Mouse (Mus musculus): ENCODE data around the gene Krt27.

DNA sequence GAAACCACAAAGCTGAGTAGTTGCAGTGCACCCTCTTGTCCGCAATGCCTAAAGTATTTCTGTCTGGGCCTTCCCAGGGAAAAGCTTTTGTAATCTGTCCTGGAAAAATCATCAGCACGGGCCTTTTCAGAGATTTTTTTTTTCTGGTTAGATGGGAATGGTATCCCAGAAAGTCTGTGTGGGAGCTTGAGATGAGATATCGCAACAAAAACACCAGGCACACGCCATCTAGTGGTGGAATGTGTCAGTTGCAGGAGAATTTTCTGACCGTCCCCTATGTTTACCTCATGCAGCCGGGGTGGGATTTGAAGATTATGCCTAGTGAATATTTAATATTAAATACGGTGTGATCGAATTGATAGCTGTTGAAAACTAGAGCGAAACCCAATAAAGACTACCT, 13.5 kb upstream of the Krt27 start:
- peak; percentile 75 for TF ChIP-seq CTCF (IDR thresholded peaks at IDR 0.05)
- TF ChIP-seq EP300 (IDR thresholded peaks at IDR 0.05; ENCODE audit: insufficient read depth, low read depth, low read length), result no peak
- TF ChIP-seq POLR2A (IDR thresholded peaks at IDR 0.05; ENCODE audit: insufficient read depth, low read depth, low read length), result no peak
